Mouse (Mus musculus) c-Kit-positive CD71-positive TER-119-positive erythroid progenitor cells, embryonic 14.5 days (primary cell): ENCODE results near the gene Abca16.
A peak's percentile ranks its signal among the peaks of the same experiment; 100 is the strongest.

Experiments
- DNase-seq: peaks from one replicate; pipeline ENCODE4 v3.0.0-alpha.2; 2013; ENCODE audit warnings: low spot score

The Abca16 gene

DNA sequence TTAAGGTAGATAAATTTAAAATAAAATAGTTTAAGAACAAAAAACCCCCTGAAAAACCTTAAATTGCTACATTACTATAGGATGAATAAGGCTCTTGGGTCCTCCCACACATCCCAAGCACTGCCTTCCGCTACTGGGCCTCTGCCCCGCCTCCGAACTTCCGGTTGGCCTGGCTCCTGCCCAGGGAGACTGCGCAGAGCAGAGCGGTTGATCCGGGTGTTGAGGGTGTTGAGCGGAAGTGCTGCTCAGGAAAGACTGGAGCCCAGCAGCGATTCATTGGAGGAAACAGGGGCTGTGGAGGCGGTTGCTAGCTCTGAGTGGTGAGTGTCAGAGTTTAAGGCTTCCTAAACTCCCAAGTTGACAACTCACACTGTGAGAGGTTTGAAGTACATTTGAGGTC, at the start of gene Abca16:
Abca16 (plus strand) TSS at position 201 of the 400 bp plus-strand sequence.
- no peak for DNase-seq

- peak; percentile 3 for DNase-seq
Measured at GRCm38 (mm10) chr7:120361159-120361558, 48.3 kb upstream of the Abca16 start.

GRCm38 (mm10) chr7:120412391-120412790, 2.9 kb downstream of the Abca16 start:
- no peak for DNase-seq

- no peak for DNase-seq
Measured at GRCm38 (mm10) chr7:120426625-120427024, 17.2 kb downstream of the Abca16 start.

DNA sequence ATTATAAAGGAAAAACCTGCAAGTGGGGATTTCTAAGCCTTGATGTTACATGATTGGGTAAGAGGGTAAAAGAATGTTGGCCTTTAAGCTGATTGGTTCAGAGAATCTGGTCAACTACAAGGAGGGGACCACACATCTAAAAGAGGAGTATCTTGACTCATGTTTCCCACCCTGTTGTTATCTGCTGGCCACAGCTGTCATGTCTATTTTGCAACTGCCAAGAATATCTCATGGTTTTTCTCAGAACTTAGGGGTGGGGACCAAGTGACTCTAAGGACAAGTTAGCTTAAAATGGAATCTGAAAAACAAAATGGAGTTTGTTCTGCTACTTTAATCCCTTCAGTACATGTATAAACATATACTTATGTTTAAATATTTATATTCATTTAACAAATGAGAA, 22.0 kb downstream of the Abca16 start:
- DNase-seq, result peak; percentile 27

GRCm38 (mm10) chr7:120503891-120504662, 94.6 kb downstream of the Abca16 start:
- DNase-seq, result no peak

GRCm38 (mm10) chr7:120504663-120504979, 95.2 kb downstream of the Abca16 start:
- no peak for DNase-seq

GRCm38 (mm10) chr7:120534805-120535204, 125.4 kb downstream of the Abca16 start:
- DNase-seq, result no peak

- no peak for DNase-seq
Measured at GRCm38 (mm10) chr7:120552479-120553180, 143.2 kb downstream of the Abca16 start.

GRCm38 (mm10) chr7:120553181-120553551, 143.7 kb downstream of the Abca16 start:
- DNase-seq, result no peak

- no peak for DNase-seq
Measured at GRCm38 (mm10) chr7:120567366-120567765, 157.9 kb downstream of the Abca16 start.

GRCm38 (mm10) chr7:120576520-120576919, 167.1 kb downstream of the Abca16 start:
- DNase-seq, result no peak
